Mouse (Mus musculus): Measurements from ENCODE around the gene Ripply1.

GRCm38 (mm10) chrX:139815201-139815600 is 33.0 kb upstream of the Ripply1 start:
- TF ChIP-seq CTCF (IDR thresholded peaks at IDR 0.05; ENCODE audit: low read depth) (no peak), EP300 (IDR thresholded peaks at IDR 0.05; ENCODE audit: low read depth) (no peak)

All from liver, embryonic 14.5 days (tissue).